Mouse (Mus musculus): ENCODE measurements around the gene Acvr1.

DNA sequence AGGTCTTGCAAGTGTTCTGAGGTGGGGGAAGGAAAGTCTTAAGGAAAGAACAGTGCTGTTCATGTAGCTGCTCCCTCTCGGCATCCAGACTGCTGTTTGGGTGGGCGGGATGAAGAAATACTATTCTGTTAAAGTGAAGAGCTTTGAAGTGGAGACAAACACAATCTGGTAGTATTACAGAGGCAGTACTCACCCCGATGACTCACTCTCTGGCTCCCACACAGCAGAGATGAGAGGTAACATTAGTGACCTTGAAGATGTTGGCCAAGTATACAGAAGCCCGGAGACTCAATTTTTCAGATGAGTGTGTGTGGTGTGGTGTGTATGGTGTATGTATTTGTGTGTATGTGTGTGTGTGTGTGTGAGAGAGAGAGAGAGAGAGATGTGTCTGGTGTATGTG is 22.7 kb upstream of the Acvr1 start:
- no peak for TF ChIP-seq POLR2A (IDR thresholded peaks at IDR 0.05; ENCODE audit: insufficient read length, low read depth)
- TF ChIP-seq USF1 (IDR thresholded peaks at IDR 0.05; ENCODE audit: low read depth): no peak
- TF ChIP-seq CEBPB (IDR thresholded peaks at IDR 0.05; ENCODE audit: insufficient read depth, poor library complexity, severe bottlenecking): peak; percentile 47; the same call in 1 of the 2 replicates
- no peak for TF ChIP-seq MAX (IDR thresholded peaks at IDR 0.05; ENCODE audit: low read depth)
- TF ChIP-seq TCF12 (IDR thresholded peaks at IDR 0.05; ENCODE audit: insufficient read depth, poor library complexity, severe bottlenecking): no peak
- TF ChIP-seq SRF (IDR thresholded peaks at IDR 0.05; ENCODE audit: control insufficient read depth, insufficient read length, low read depth): no peak
